Mouse (Mus musculus): ENCODE results near the gene Gab1. TPM values are rescaled to one million over a fixed set of nuclear protein-coding genes. Genes with fewer than 3 reads are reported as not detected.
A peak's percentile ranks its signal among the peaks of the same experiment; 100 is the strongest.

The Gab1 gene
- polyA plus RNA-seq, 1 experiment: 25.9 TPM

- no peak overlapping the region for H3K4me3 ChIP-seq (ENCODE audit: insufficient read depth, low read length)
- TF ChIP-seq POLR2A (IDR thresholded peaks at IDR 0.05; ENCODE audit: extremely low read depth, insufficient read depth, low read length) (no peak), CTCF (IDR thresholded peaks at IDR 0.05; ENCODE audit: extremely low read depth, insufficient read depth, low read length) (no peak)
- H3K27ac ChIP-seq (ENCODE audit: insufficient read depth, low read length): no peak overlapping the region
- H3K4me1 ChIP-seq (ENCODE audit: control insufficient read depth, insufficient read depth, low read length): peaks cover 2% of the 10 kb centered on the region; the same call in 1 of the 2 replicates
These were observed 4.8 kb downstream of the Gab1 start for GRCm38 (mm10) chr8:80875537-80875936.

GRCm38 (mm10) chr8:80873723-80874427, 6.4 kb downstream of the Gab1 start:
- no peak for TF ChIP-seq POLR2A (IDR thresholded peaks at IDR 0.05; ENCODE audit: extremely low read depth, insufficient read depth, low read length)
- no peak for TF ChIP-seq CTCF (IDR thresholded peaks at IDR 0.05; ENCODE audit: extremely low read depth, insufficient read depth, low read length)
- no peak overlapping the region for H3K4me3 ChIP-seq (ENCODE audit: insufficient read depth, low read length)
- peak overlapping the region; percentile 42; the same call in 1 of the 2 replicates for H3K27ac ChIP-seq (ENCODE audit: insufficient read depth, low read length)
- H3K4me1 ChIP-seq (ENCODE audit: control insufficient read depth, insufficient read depth, low read length): peaks cover 2% of the 10 kb centered on the region; the same call in 1 of the 2 replicates

- no peak overlapping the region for H3K27ac ChIP-seq (ENCODE audit: insufficient read depth, low read length)
- no peak for TF ChIP-seq POLR2A (IDR thresholded peaks at IDR 0.05; ENCODE audit: extremely low read depth, insufficient read depth, low read length)
- no peak for TF ChIP-seq CTCF (IDR thresholded peaks at IDR 0.05; ENCODE audit: extremely low read depth, insufficient read depth, low read length)
- H3K4me3 ChIP-seq (ENCODE audit: insufficient read depth, low read length): no peak overlapping the region
- peaks cover 2% of the 10 kb centered on the region; the same call in 1 of the 2 replicates for H3K4me1 ChIP-seq (ENCODE audit: control insufficient read depth, insufficient read depth, low read length)
These were observed 7.6 kb downstream of the Gab1 start for GRCm38 (mm10) chr8:80872688-80873087.

GRCm38 (mm10) chr8:80871400-80871799, 8.9 kb downstream of the Gab1 start:
- H3K27ac ChIP-seq (ENCODE audit: insufficient read depth, low read length): no peak overlapping the region

GRCm38 (mm10) chr8:80870535-80871204, 9.6 kb downstream of the Gab1 start:
- Histone ChIP-seq H3K4me3 (ENCODE audit: insufficient read depth, low read length) (no peak overlapping the region), H3K27ac (ENCODE audit: insufficient read depth, low read length) (peak overlapping the region; percentile 53; the same call in 1 of the 2 replicates), H3K4me1 (ENCODE audit: control insufficient read depth, insufficient read depth, low read length) (peaks cover 2% of the 10 kb centered on the region; the same call in 1 of the 2 replicates)
- no peak for TF ChIP-seq POLR2A (IDR thresholded peaks at IDR 0.05; ENCODE audit: extremely low read depth, insufficient read depth, low read length)
- no peak for TF ChIP-seq CTCF (IDR thresholded peaks at IDR 0.05; ENCODE audit: extremely low read depth, insufficient read depth, low read length)

More at GRCm38 (mm10) chr8:80871400-80871799, 8.9 kb downstream of the Gab1 start:
- peaks cover 2% of the 10 kb centered on the region; the same call in 1 of the 2 replicates for H3K4me1 ChIP-seq (ENCODE audit: control insufficient read depth, insufficient read depth, low read length)
- TF ChIP-seq CTCF (IDR thresholded peaks at IDR 0.05; ENCODE audit: extremely low read depth, insufficient read depth, low read length): no peak
- no peak for TF ChIP-seq POLR2A (IDR thresholded peaks at IDR 0.05; ENCODE audit: extremely low read depth, insufficient read depth, low read length)
- H3K4me3 ChIP-seq (ENCODE audit: insufficient read depth, low read length): no peak overlapping the region

- Histone ChIP-seq H3K4me1 (ENCODE audit: control insufficient read depth, insufficient read depth, low read length) (peaks cover 2% of the 10 kb centered on the region; the same call in 1 of the 2 replicates), H3K4me3 (ENCODE audit: insufficient read depth, low read length) (no peak overlapping the region), H3K27ac (ENCODE audit: insufficient read depth, low read length) (peak overlapping the region; percentile 53; the same call in 1 of the 2 replicates)
- TF ChIP-seq CTCF (IDR thresholded peaks at IDR 0.05; ENCODE audit: extremely low read depth, insufficient read depth, low read length) (no peak), POLR2A (IDR thresholded peaks at IDR 0.05; ENCODE audit: extremely low read depth, insufficient read depth, low read length) (no peak)
These were observed 10.4 kb downstream of the Gab1 start for GRCm38 (mm10) chr8:80869881-80870328.

- no peak overlapping the region for H3K27ac ChIP-seq (ENCODE audit: insufficient read depth, low read length)
- TF ChIP-seq POLR2A (IDR thresholded peaks at IDR 0.05; ENCODE audit: extremely low read depth, insufficient read depth, low read length) (no peak), CTCF (IDR thresholded peaks at IDR 0.05; ENCODE audit: extremely low read depth, insufficient read depth, low read length) (no peak)
These were observed 11.5 kb downstream of the Gab1 start for GRCm38 (mm10) chr8:80868801-80869323.

GRCm38 (mm10) chr8:80868006-80868702, 12.2 kb downstream of the Gab1 start:
- Histone ChIP-seq H3K4me1 (ENCODE audit: control insufficient read depth, insufficient read depth, low read length) (peaks cover 3% of the 10 kb centered on the region; the same call in 1 of the 2 replicates), H3K4me3 (ENCODE audit: insufficient read depth, low read length) (no peak overlapping the region), H3K27ac (ENCODE audit: insufficient read depth, low read length) (no peak overlapping the region)
- no peak for TF ChIP-seq CTCF (IDR thresholded peaks at IDR 0.05; ENCODE audit: extremely low read depth, insufficient read depth, low read length)
- TF ChIP-seq POLR2A (IDR thresholded peaks at IDR 0.05; ENCODE audit: extremely low read depth, insufficient read depth, low read length): no peak

More at GRCm38 (mm10) chr8:80868801-80869323, 11.5 kb downstream of the Gab1 start:
- no peak overlapping the region for H3K4me3 ChIP-seq (ENCODE audit: insufficient read depth, low read length)
- peaks cover 3% of the 10 kb centered on the region; the same call in 1 of the 2 replicates for H3K4me1 ChIP-seq (ENCODE audit: control insufficient read depth, insufficient read depth, low read length)

- no peak overlapping the region for H3K27ac ChIP-seq (ENCODE audit: insufficient read depth, low read length)
- H3K4me3 ChIP-seq (ENCODE audit: insufficient read depth, low read length): no peak overlapping the region
- TF ChIP-seq CTCF (IDR thresholded peaks at IDR 0.05; ENCODE audit: extremely low read depth, insufficient read depth, low read length) (no peak), POLR2A (IDR thresholded peaks at IDR 0.05; ENCODE audit: extremely low read depth, insufficient read depth, low read length) (no peak)
- peaks cover 3% of the 10 kb centered on the region; the same call in 1 of the 2 replicates for H3K4me1 ChIP-seq (ENCODE audit: control insufficient read depth, insufficient read depth, low read length)
These were observed 12.7 kb downstream of the Gab1 start for GRCm38 (mm10) chr8:80867598-80867997.

All from cortical plate, adult 2 months (tissue).